Mouse (Mus musculus): Measurements from ENCODE around the gene Nf1. TPM values are rescaled to one million over a fixed set of nuclear protein-coding genes. Genes with fewer than 3 reads are reported as not detected.

The Nf1 gene
- polyA plus RNA-seq, 1 experiment = 4.4 TPM

DNA sequence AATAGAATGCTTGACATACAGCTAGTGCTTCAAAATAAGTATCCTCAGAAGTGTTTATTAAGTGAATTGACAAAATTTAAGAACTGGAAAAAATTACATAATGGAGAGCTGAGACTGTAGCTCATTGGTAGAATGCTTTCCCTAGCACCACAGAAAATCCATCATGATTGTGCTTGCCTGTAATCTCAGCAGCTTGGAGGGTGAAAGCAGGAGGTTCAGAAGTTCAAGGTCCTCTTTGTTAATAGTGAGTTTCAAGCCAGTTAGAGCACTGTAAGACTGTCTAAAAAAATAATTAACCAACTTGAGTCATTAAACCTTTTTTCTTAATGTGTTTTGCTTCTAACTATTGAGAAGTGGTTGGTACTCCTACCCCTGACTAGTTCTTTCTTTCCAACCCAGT, 108.9 kb downstream of the Nf1 start:
- Histone ChIP-seq H3K4me3 (ENCODE audit: extremely low read depth, insufficient read depth, insufficient read length) (no peak overlapping the region), H3K27ac (ENCODE audit: insufficient read depth, low read length) (no peak overlapping the region)

DNA sequence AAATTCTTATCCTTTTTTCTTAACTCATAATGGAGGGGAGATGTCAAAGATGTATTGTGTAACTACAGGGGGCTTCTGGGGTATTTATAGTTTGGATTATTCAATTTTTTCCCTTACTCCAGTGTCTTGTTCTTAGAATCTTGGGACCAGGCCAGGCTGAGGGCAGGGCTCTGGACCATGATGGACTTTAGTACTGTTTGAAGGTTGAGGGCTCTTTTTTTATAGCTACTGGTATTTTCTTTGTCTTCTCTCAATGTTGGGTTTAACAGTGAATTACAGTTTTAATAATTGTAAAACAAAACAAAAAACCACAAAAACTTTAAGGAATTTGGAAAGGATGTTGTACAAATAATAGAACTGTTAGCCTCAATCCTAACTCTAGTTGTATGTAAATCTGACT, 113.5 kb downstream of the Nf1 start:
- Histone ChIP-seq H3K27me3 (ENCODE audit: control insufficient read depth, insufficient read depth, low read length) (no peaks in the 10 kb centered on the region), H3K36me3 (ENCODE audit: control insufficient read depth, insufficient read depth, low read length) (peaks cover 4% of the 10 kb centered on the region; the same call in 1 of the 2 replicates)
- no peak for DNase-seq (ENCODE audit: low read depth in 1 of 2, low spot score in 2 of 2)

More for the DNA sequence above, 108.9 kb downstream of the Nf1 start:
- DNase-seq (ENCODE audit: low read depth in 1 of 2, low spot score in 2 of 2) = no peak
- H3K36me3 ChIP-seq (ENCODE audit: control insufficient read depth, insufficient read depth, low read length) = peaks cover 1% of the 10 kb centered on the region; the same call in 1 of the 2 replicates
- no peak for TF ChIP-seq POLR2A (IDR thresholded peaks at IDR 0.05; ENCODE audit: low read depth, low read length)
- no peak for TF ChIP-seq CTCF (IDR thresholded peaks at IDR 0.05; ENCODE audit: extremely low read depth, insufficient read depth, insufficient read length, insufficient replicate concordance)
- no peaks in the 10 kb centered on the region for H3K27me3 ChIP-seq (ENCODE audit: control insufficient read depth, insufficient read depth, low read length)
- H3K4me1 ChIP-seq (ENCODE audit: control insufficient read depth, insufficient read depth, insufficient read length) = no peaks in the 10 kb centered on the region; the same call in 1 of the 2 replicates

DNA sequence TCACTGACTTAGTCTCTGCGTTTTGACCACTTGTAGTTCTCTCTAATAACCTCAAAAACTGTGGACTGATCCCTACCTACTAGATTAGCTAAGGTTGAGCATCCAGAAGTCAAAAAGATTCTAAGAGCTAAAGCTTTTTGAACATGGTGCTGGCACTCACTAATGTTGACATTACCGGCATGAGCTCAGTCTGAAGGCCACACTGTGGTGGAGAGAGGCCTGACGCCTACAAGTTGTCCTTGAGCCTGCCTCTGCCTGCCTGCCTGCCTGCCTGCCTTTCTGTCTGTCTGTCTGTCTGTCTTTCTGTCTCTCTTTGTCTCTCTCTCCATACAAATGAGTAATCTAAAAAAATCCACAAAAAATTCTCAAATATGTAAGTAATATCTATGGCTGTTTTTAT, 118.4 kb downstream of the Nf1 start:
- TF ChIP-seq POLR2A (IDR thresholded peaks at IDR 0.05; ENCODE audit: low read depth, low read length) (no peak), CTCF (IDR thresholded peaks at IDR 0.05; ENCODE audit: extremely low read depth, insufficient read depth, insufficient read length, insufficient replicate concordance) (no peak)

More for the DNA sequence above, 113.5 kb downstream of the Nf1 start:
- H3K27ac ChIP-seq (ENCODE audit: insufficient read depth, low read length) = no peak overlapping the region
- no peak overlapping the region for H3K4me3 ChIP-seq (ENCODE audit: extremely low read depth, insufficient read depth, insufficient read length)
- no peaks in the 10 kb centered on the region; the same call in 1 of the 2 replicates for H3K4me1 ChIP-seq (ENCODE audit: control insufficient read depth, insufficient read depth, insufficient read length)
- TF ChIP-seq POLR2A (IDR thresholded peaks at IDR 0.05; ENCODE audit: low read depth, low read length) (no peak), CTCF (IDR thresholded peaks at IDR 0.05; ENCODE audit: extremely low read depth, insufficient read depth, insufficient read length, insufficient replicate concordance) (no peak)

DNA sequence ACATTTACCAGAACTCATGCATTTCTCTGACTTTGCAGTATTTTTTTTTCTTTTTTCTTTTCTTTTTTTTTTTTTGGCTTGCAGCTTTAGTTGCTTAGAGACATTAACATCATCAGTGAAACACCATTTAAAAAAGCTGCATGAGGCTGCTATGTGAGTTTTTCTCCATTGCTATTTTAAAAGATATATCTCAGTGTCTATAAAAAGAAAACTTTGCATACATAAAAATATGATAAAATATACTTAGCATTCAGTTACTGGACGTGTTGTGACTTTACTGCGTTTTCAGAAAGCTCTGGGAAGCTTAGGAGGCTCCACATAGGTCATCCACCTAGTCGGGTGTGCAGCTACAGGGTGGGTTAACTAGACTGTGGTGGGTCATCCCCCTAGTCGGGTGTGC, 120.4 kb downstream of the Nf1 start:
- H3K27me3 ChIP-seq (ENCODE audit: control insufficient read depth, insufficient read depth, low read length) = no peaks in the 10 kb centered on the region
- H3K4me1 ChIP-seq (ENCODE audit: control insufficient read depth, insufficient read depth, insufficient read length) = no peaks in the 10 kb centered on the region
- no peaks in the 10 kb centered on the region; the same call in 1 of the 2 replicates for H3K36me3 ChIP-seq (ENCODE audit: control insufficient read depth, insufficient read depth, low read length)
- H3K4me3 ChIP-seq (ENCODE audit: extremely low read depth, insufficient read depth, insufficient read length) = no peak overlapping the region
- 95% methylated on average over 4 of the region's 4 CpGs for WGBS
- DNase-seq (ENCODE audit: low read depth in 1 of 2, low spot score in 2 of 2) = no peak
- TF ChIP-seq POLR2A (IDR thresholded peaks at IDR 0.05; ENCODE audit: low read depth, low read length) = no peak
- TF ChIP-seq CTCF (IDR thresholded peaks at IDR 0.05; ENCODE audit: extremely low read depth, insufficient read depth, insufficient read length, insufficient replicate concordance) = no peak
- no peak overlapping the region for H3K27ac ChIP-seq (ENCODE audit: insufficient read depth, low read length)

More for the DNA sequence above, 118.4 kb downstream of the Nf1 start:
- no peak overlapping the region for H3K27ac ChIP-seq (ENCODE audit: insufficient read depth, low read length)
- 96% methylated on average over 3 of the region's 3 CpGs for WGBS
- DNase-seq (ENCODE audit: low read depth in 1 of 2, low spot score in 2 of 2) = no peak
- H3K27me3 ChIP-seq (ENCODE audit: control insufficient read depth, insufficient read depth, low read length) = no peaks in the 10 kb centered on the region
- H3K4me1 ChIP-seq (ENCODE audit: control insufficient read depth, insufficient read depth, insufficient read length) = no peaks in the 10 kb centered on the region
- peaks cover 3% of the 10 kb centered on the region; the same call in 1 of the 2 replicates for H3K36me3 ChIP-seq (ENCODE audit: control insufficient read depth, insufficient read depth, low read length)
- H3K4me3 ChIP-seq (ENCODE audit: extremely low read depth, insufficient read depth, insufficient read length) = no peak overlapping the region

DNA sequence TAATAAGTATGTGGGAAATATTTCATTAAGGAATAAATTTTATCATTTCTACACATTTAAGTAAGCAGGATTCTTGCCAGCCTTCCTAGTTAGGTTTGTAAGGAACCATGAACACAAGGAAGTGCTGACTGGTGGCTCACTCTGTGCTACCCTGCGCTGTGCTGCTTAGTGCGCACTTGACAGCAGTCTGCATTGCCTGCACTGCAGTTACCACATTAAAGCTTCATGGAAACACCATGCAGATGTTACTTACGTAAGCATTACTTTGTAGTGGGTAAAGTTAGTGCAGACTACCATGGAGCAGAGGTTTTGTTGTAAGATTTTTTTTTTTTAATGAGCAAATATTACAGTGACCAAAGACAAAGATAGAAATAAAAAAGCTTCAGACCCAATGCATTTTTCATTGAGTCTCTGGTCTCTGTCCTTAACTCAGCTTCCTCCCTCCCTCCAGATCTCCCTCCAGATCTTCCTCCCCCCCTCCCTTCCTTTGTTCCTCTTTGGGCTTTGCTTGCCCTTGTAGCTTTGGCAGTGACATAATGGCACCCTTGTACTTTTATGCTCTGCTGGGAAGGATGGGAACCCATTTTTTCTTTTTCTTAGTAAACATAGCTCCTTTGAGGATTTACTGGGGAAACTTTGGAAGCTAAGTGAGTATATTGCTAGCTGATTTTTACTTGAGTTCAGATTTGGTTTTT, 121.4 kb downstream of the Nf1 start:
- no peaks in the 10 kb centered on the region for H3K27me3 ChIP-seq (ENCODE audit: control insufficient read depth, insufficient read depth, low read length)
- WGBS = 65% methylated on average over 3 of the region's 3 CpGs
- H3K27ac ChIP-seq (ENCODE audit: insufficient read depth, low read length) = no peak overlapping the region
- no peaks in the 10 kb centered on the region; the same call in 1 of the 2 replicates for H3K36me3 ChIP-seq (ENCODE audit: control insufficient read depth, insufficient read depth, low read length)
- H3K4me3 ChIP-seq (ENCODE audit: extremely low read depth, insufficient read depth, insufficient read length) = no peak overlapping the region
- no peak for TF ChIP-seq POLR2A (IDR thresholded peaks at IDR 0.05; ENCODE audit: low read depth, low read length)
- no peak for TF ChIP-seq CTCF (IDR thresholded peaks at IDR 0.05; ENCODE audit: extremely low read depth, insufficient read depth, insufficient read length, insufficient replicate concordance)
- no peaks in the 10 kb centered on the region for H3K4me1 ChIP-seq (ENCODE audit: control insufficient read depth, insufficient read depth, insufficient read length)
- DNase-seq (ENCODE audit: low read depth in 1 of 2, low spot score in 2 of 2) = peak in 1 of 2 experiments; percentile 52

DNA sequence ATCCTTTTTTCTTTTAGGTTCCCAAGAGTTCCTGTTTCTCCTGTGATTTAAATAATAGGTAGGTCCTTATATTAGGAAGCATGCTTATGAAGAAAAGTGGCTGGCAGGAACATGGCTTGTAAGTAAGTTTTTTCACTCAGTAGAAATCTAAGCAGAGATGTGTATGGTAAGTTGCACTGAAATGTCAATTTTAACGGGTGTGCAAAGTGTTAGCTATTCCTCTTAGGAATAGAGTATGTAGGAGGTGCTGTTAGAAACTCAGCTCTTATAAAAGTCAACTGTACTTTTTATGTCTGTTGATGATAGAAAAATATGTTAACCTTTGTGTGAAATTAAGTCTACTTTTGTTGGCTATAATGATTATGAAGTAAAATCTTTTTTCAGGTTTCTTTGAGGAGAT, 128.6 kb downstream of the Nf1 start:
- Histone ChIP-seq H3K36me3 (ENCODE audit: control insufficient read depth, insufficient read depth, low read length) (peaks cover 3% of the 10 kb centered on the region; the same call in 1 of the 2 replicates), H3K4me1 (ENCODE audit: control insufficient read depth, insufficient read depth, insufficient read length) (no peaks in the 10 kb centered on the region), H3K27ac (ENCODE audit: insufficient read depth, low read length) (no peak overlapping the region), H3K4me3 (ENCODE audit: extremely low read depth, insufficient read depth, insufficient read length) (no peak overlapping the region), H3K27me3 (ENCODE audit: control insufficient read depth, insufficient read depth, low read length) (no peaks in the 10 kb centered on the region)
- no peak for DNase-seq (ENCODE audit: low read depth in 1 of 2, low spot score in 2 of 2)
- TF ChIP-seq CTCF (IDR thresholded peaks at IDR 0.05; ENCODE audit: extremely low read depth, insufficient read depth, insufficient read length, insufficient replicate concordance) (no peak), POLR2A (IDR thresholded peaks at IDR 0.05; ENCODE audit: low read depth, low read length) (no peak)
- WGBS = 85% methylated on average over 1 of the region's 1 CpGs

DNA sequence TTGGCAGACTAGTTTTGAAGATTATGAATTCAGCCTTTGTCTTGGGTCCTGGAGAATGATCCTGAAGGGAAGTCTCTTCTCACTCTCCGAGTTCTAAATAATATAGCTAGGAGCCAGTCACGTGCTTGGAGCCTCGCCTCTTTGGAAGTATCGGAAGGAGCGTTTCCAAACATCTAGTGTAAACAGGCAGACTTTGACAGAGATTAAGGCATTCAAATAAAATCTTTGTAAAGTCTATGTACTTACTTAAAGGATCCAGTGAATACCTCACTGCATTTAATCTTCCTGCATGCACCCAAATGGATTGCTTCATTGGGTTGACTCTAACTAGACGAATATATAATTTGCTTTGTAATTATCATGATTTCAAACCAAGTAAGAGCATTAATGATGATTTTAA, 143.9 kb downstream of the Nf1 start:
- WGBS = 93% methylated on average over 6 of the region's 6 CpGs
- TF ChIP-seq CTCF (IDR thresholded peaks at IDR 0.05; ENCODE audit: extremely low read depth, insufficient read depth, insufficient read length, insufficient replicate concordance) = no peak
- TF ChIP-seq POLR2A (IDR thresholded peaks at IDR 0.05; ENCODE audit: low read depth, low read length) = no peak
- Histone ChIP-seq H3K4me1 (ENCODE audit: control insufficient read depth, insufficient read depth, insufficient read length) (no peaks in the 10 kb centered on the region), H3K27ac (ENCODE audit: insufficient read depth, low read length) (no peak overlapping the region), H3K4me3 (ENCODE audit: extremely low read depth, insufficient read depth, insufficient read length) (no peak overlapping the region), H3K36me3 (ENCODE audit: control insufficient read depth, insufficient read depth, low read length) (no peaks in the 10 kb centered on the region), H3K27me3 (ENCODE audit: control insufficient read depth, insufficient read depth, low read length) (no peaks in the 10 kb centered on the region)
- DNase-seq (ENCODE audit: low read depth in 1 of 2, low spot score in 2 of 2) = no peak
